ENCODE assay signal across 35 mouse cellular contexts in genomic region chr13:18847386-18847785, GRCm38 (mm10).
"Had no signal": no experiment of that assay in that cellular context is flagged by ENCODE, and none has a peak within 500 bp of the region (broad histone marks: within the 10 kb centered on the region; RNA-seq: fewer than 3 reads in every experiment).

No protein-coding gene starts in this region.

- ATAC-seq: hindbrain, embryonic 16.5 days; hindbrain, postnatal 0 days; inflammation-experienced regulatory T-cells, adult 6 months; intestine, embryonic 15.5 days; intestine, embryonic 16.5 days; intestine, postnatal 0 days had no signal

- H3K9ac ChIP-seq: heart, embryonic 12.5 days; heart, embryonic 13.5 days; heart, embryonic 15.5 days; hindbrain, embryonic 12.5 days; hindbrain, embryonic 13.5 days; hindbrain, embryonic 14.5 days; hindbrain, embryonic 15.5 days; intestine, embryonic 15.5 days; kidney, embryonic 15.5 days had no signal

- H3K9me3 ChIP-seq: heart, embryonic 10.5 days; heart, embryonic 12.5 days; heart, embryonic 13.5 days; heart, embryonic 15.5 days; hindbrain, embryonic 10.5 days; hindbrain, embryonic 12.5 days; hindbrain, embryonic 13.5 days; hindbrain, embryonic 15.5 days; intestine, embryonic 15.5 days; kidney, embryonic 15.5 days had no signal

- DNase-seq: heart, postnatal 10 days; heart, postnatal 14 days; heart, postnatal 36 days; heart, postnatal 4 days; kidney, adult 11 months; kidney, adult 18-20 months; kidney, adult 2 months; kidney, adult 8-10 months; kidney, adult 9 months; kidney, postnatal 10 days; kidney, postnatal 25 days; kidney, postnatal 36 days; kidney, postnatal 4 days; layer of hippocampus, adult 9-11 months; layer of hippocampus, postnatal 36 days had no signal

- H3K4me2 ChIP-seq: heart, embryonic 11.5 days; heart, embryonic 12.5 days; heart, embryonic 13.5 days; heart, embryonic 15.5 days; hindbrain, embryonic 12.5 days; hindbrain, embryonic 13.5 days; hindbrain, embryonic 14.5 days; hindbrain, embryonic 15.5 days; intestine, embryonic 15.5 days; kidney, embryonic 15.5 days had no signal

- H3K4me3 ChIP-seq: heart, embryonic 10.5 days; heart, embryonic 12.5 days; heart, embryonic 13.5 days; heart, embryonic 15.5 days; hindbrain, embryonic 10.5 days; hindbrain, embryonic 12.5 days; hindbrain, embryonic 13.5 days; hindbrain, embryonic 15.5 days; intestine, embryonic 15.5 days; kidney, embryonic 15.5 days; layer of hippocampus, adult 2 months; left cerebral cortex, adult 2 months had no signal

- H3K27ac ChIP-seq: heart, embryonic 10.5 days; heart, embryonic 13.5 days; heart, embryonic 15.5 days; hindbrain, embryonic 10.5 days; hindbrain, embryonic 12.5 days; hindbrain, embryonic 13.5 days; hindbrain, embryonic 14.5 days; hindbrain, embryonic 15.5 days; hindbrain, postnatal 0 days; intestine, embryonic 15.5 days; kidney, embryonic 15.5 days; kidney, postnatal 0 days; layer of hippocampus, adult 2 months; left cerebral cortex, adult 2 months had no signal

- H3K27me3 ChIP-seq: heart, embryonic 12.5 days; heart, embryonic 13.5 days; heart, embryonic 15.5 days; hindbrain, embryonic 12.5 days; hindbrain, embryonic 13.5 days; hindbrain, embryonic 15.5 days; intestine, embryonic 15.5 days; kidney, embryonic 15.5 days had no signal

- H3K4me1 ChIP-seq: heart, embryonic 15.5 days; hindbrain, embryonic 10.5 days; hindbrain, embryonic 12.5 days; hindbrain, embryonic 13.5 days; hindbrain, embryonic 15.5 days; intestine, embryonic 15.5 days; kidney, embryonic 15.5 days had no signal
